Mouse (Mus musculus) cerebellum, postnatal 10 days (tissue): Measurements from ENCODE around the gene Fnbp1.

ENCODE experiments used
- DNase-seq, 2 experiments: peaks; one replicate each; pipeline ENCODE4 v3.0.0; 2021; ENCODE audit warnings: mixed read lengths in 2 of 2

Gene Fnbp1

DNA sequence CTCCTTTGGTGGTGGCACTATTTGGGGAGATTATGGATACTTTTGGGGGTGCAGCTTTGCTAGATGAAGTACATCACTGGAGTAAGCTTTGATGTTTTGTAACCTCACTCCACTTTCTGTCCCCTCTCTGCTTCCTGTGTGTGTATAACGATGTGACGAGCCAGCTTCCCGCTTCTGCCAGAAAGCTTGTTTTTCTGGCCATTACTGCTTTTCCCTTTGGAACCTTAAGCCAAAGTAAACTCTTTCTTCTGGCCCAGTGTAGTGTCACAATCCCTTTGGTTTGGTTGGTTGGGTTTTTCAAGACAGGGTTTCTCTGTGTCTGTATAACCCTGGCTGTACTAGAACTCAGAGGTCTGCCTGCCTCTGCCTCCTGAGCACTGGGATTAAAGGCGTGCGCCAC is 19.0 kb downstream of the Fnbp1 start:
- DNase-seq: no peak

DNA sequence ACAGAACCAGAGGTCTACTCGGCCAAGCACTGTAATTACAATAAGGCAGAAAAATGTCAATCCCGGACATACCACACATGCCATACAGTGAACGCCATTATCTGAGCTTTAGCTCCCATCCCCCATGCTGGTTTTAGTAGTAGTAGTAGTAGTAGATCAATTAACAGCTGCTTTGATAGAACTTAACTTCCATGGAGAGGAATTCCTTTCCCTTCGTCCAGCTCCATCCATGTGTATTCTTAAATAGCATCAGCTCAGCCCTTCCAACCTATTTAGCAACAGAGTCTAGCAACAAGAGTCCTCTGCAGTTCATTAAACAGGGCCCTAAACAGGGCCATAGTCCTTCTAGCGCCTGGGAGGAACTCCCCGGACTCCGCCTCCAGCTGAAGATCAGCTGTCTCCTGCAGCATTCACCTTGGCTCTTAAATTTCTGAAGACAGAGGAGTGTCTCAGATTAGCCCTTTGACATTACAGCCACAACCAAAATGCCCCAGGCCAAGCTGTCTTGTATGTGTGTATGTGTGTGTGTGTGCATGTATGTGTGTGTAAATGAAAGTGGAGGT is 20.6 kb downstream of the Fnbp1 start:
- no peak for DNase-seq

DNA sequence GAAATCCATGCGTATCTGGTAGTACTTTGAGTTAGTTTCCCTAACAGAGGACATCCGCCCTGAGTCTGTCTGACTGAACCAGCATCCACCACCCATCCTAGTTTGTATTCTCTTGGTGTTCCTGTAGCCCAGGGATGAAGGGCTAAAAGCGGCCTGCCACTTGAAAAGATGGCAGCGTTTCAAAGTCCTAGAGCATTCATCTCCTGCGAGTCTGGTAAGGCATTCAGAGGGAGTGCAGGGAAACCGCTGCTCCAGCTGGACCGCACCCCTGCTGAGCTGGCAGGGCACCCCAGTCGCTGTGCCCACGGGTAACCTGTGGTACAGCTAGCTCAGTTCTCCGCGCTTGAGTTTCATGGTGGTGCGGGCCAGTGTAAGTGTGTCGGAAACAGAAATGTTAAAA is 22.0 kb downstream of the Fnbp1 start:
- DNase-seq: peak; percentile 76 to 84

DNA sequence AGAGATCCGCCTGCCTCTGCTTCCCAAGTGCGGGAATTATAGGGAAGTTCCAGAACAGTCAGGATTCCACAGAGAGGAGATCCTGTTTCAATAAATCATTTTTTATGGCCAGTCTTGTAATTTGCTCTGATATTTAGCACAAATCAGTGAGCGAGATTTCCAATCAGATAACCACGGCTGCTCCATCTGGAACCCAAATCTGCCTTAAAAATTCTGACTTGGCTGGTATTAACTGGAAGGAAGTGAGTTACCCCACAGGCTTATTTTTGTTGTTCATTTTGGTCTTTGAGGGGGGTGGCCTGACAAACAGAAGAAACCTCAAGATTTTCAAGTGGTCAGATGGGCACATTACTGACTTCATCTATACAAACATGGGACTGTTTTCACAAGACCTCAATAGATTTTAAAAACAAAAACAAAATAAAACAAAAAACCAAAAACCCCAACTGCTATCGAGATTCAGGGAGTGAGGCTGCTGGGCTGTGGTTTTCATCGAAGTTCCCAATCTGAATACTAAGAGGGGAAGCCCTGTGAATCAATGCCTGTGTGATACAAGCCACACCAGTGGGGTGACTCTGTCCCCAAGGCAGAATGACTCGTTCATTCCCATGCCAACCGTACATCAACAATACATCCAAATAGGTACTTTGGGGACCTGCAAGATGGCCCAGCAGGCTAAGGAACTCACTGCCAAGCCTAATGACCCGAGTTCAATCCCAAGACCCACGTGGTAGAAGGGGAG is 23.0 kb downstream of the Fnbp1 start:
- DNase-seq: no peak

DNA sequence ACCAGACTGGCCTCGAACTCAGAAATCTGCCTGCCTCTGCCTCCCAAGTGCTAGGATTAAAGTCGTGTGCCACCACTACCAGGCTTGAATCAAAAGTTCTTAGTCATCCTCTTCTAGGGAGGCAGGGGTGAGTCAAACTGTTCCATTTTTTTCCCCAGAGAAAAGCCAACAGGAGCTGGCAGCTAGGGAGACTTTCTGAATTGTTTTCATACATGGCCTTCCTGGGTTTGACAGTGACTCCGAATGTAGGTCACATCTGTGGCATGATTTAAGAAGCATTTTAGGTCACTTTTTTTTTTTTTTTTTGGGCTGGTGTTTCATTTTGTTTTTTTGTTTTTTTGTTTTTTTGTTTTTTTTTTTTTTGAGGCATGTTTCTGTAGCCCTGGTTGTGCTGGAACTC is 23.6 kb downstream of the Fnbp1 start:
- DNase-seq: no peak

DNA sequence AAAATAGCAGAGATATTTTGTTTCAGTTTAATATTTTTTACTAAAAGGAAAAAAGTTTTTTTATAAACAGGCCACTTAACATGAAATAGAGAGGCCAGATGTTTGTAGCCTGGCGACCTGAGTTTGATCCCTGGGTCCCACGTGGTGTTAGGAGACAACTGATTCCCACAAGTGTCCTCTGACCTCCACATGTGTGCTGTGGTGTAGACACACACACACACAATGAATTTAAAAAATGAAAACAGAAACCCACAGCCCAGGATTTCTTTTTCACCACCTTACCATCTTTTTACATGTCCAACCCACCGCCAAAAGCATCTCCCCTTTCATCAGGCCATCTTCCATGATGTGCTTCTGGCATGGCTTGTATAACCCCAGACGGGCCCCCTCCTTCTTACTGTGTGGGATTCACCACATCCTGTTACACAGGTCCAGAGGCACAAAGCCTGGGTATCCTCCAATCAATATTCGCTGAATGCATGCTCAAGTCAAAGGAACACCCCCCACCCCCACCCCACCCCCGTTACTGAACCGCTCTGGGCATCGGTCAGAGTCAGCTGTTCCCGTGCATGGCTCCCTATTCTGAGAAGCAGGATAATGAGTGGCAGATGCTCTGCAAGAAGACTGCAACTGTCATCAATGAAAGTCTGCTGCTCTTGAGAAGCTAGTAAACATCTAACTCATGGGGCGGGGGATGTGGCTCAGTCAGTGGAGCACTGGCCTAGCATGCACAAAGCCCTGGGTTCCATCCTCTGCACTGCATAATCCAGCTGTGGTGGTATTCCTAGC is 25.7 kb downstream of the Fnbp1 start:
- DNase-seq: no peak

DNA sequence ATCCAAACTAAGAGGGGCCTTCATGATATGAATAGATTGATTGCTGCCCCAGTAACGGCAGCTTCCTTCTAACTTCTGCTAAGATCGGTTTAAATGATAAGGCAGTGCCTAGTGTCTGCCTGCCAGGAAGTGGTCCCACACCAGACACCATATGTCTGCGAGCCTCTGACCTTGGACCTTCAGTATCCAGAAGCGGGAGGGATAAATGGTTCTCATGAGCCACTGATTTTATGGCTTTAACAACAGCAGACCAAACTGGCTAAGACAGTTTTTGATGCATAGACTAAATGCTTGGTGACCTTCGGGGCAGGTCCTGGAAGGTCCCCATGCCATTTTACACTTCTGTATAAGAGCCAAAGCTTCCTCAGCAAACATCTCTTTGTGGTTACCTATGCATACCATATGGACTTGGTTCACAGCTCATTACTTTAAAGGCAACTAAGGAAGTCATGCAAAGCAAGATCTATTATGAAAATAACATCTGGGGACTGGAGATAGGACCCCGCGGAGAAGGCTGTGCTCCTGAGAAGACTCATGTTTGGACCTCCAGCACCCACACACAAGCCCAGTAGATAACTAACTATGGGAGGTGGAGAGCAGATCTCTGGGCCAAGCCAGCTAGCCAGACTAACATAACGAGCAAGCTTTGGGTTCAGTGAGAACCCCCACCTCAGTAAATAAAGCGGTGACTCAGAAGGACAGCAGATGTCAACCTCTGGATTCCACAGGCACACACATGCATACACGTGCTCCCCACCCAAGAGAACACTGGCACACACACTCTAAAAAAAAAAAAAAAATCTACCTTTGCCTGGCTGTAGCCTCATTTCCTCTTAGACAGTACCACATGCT is 26.5 kb downstream of the Fnbp1 start:
- DNase-seq: no peak

DNA sequence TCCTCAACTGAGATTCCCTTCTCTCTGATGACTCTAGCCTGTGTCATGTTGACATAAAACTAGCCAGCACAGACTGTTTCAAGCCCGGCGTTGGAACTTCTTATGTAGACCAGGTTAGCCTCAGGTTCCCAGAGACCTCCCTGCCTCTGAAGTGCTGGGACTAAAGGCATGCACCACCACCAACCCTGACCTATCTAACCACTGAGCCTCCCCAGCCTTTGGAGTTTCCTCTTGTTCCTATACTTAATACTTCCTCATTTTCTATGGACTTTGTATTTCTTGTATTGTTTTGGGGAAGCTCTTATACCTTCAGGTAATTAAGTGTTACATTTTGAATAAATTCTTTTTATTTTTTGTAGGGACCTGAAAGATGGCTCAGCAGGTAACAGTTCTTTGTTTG is 27.6 kb downstream of the Fnbp1 start:
- no peak for DNase-seq

DNA sequence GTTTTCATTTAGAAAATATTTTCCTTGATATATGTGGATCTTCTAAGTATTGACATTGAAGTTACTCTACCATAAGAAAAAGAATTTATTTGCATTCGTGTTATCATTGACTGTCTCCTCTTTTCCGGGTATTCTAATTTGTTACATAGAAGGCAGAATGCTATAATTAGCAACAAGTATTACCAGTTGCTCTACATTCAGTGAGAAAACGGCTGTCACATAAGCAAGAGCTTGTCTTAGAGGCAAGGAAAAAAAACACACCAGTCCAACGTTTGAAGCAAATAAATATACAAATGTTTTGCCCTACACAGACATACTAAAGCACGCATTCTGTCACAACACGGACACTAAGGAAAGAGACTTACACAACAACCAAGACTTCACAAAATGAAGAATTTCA is 30.1 kb downstream of the Fnbp1 start:
- no peak for DNase-seq

DNA sequence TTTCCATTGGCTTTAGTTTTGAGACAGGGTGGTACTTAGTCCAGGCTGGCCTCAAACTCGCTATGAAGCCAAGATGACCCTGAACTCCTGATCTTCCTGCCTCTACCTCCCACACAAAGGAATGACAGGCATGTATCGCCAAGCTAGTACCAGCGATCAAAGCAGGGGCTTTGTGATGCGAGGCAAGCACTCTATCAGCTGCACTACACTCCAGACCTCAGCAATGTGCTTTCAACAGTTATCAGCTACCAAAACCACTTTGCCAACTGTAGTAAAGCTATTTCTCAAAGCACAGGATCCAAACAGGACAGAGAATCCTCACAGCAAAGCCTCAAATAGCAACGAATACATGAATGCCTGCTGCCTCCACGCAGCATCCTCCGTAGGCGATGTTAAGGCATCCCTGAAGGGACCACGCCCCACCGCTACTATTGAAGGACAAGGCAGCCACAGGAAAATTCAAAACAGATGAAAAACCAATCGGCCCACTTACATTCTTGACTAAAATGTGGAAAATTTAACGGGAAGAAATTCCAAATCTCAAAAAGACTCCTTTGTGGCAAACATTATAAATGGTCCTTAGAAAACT is 31.8 kb downstream of the Fnbp1 start:
- no peak for DNase-seq

DNA sequence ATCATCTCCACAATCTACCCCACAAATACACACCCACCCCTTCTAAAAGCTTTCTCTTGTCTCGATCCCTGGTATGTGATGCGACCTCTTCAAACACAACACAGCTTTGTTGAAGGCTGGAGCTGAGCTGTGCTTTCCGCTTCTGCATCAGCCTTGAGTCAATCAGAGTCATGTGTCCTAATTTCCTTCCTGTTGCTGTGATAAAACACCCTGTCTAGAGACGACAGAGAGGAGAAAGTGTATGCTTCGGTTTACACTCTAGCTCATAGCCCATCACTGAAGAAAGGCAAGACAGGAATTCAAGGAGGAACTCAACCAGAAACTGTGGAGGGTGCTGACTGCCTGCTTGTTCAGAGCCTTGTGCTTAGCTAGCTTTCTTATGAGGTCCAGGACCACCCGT is 33.6 kb downstream of the Fnbp1 start:
- no peak for DNase-seq

DNA sequence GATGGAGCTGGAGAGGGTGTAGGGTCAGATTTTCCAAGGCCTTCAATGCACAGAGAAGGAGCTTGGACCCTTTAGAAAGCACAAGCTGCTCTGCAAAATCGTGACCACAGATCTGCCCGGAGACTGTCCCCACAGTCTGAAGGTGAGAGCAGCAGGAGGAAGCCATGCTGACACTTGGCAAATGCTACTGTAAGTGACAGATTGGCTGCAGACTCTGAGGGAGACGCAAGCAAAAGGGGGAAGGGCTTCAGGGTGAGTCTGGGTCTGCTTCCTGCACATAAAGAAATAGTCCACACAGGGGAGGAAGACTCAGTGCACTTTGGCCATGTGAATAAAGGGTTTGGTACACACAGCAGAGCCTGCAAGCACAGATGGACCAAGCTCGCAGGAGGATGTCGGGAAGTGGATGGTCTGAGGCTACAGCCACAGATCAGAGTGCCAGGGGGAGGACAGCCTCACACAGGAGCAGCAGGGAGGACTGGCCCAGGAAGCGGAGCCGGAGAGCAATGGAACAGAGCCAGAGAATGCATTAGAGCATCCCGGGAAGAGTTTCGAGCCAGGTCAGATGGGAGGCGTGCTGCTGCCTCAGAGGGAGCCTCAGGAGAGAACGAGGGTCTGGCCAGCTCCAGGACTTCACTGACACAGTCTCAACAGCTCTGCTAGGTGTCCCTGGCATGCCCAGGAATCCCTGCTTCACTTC is 35.0 kb downstream of the Fnbp1 start:
- peak; percentile 93 to 94 for DNase-seq

DNA sequence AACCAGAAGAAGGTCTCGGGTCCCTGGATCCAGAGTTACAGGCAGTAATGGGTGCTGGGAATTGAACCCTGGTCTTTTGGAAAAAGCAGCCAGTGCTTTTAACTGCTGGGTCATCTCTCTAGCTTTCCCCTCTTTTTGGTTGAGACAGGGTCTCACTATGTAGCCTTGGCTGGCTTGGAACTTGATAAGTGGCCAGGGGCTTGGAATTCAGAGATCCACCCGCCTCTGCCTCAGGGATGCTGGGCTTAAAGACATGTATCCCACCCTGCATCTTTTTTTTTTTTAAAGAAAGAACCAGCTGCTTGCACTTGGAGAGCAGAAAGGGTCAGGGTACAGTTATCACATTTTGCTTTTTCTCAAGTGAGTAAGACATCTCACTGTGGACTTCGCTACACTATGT is 35.8 kb downstream of the Fnbp1 start:
- DNase-seq: peak; percentile 52 to 64

DNA sequence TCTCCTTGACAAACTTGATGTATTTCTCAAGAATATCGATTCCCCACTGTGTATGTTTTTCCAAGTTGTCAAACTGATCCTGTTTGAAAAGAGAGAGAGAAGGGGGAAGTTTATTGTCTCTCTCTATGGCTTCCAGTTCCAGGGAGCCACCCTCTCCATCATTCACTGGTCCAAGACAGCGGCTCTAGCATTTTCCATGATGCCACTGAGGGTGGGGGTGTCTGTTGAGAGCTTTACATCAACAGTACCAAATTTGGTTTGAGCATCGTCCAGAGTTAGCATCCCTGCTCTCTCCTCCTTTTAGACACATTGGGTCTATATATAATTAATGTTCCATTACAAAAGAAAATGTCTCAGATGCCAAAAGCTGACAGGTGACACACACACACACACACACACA is 36.5 kb downstream of the Fnbp1 start:
- DNase-seq: no peak

DNA sequence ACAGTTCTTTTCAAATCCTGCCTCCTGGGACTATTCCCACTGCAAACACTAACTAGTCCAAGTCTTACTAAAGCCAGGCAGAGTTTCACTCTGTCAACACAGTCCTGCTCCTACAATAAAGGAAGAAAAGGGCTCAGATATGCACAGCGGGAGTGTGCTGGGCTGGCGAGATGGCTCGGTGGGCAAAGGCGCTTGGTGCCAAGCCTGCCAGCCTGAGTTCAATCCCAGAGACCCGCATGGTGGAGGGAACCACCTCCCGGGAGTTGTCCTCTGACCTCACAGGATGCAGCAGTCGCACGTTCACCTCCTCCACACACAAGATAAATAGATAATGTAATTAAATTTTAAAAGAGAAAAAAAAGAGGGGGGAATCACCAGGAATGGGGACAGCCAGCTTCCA is 38.5 kb downstream of the Fnbp1 start:
- DNase-seq: no peak

DNA sequence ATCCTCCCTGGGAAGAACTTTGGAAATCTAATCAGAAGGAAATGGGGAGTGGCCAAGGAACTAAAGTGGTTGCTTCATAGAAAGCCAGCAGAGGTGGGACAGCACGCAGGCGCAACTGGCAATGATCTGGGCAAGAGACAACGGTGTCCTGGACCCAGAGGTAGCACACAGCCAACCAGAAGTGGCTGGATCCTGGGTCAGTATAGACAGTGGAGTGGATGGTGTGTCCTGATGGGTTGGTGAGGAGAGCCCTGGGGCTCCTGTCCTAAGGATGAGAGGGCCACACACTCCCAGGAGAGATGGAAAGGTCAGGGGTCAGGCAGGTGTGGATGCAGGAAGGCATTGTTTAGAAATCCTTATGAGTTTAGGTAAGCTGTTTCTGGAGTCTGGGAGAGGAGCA is 40.5 kb downstream of the Fnbp1 start:
- no peak for DNase-seq

DNA sequence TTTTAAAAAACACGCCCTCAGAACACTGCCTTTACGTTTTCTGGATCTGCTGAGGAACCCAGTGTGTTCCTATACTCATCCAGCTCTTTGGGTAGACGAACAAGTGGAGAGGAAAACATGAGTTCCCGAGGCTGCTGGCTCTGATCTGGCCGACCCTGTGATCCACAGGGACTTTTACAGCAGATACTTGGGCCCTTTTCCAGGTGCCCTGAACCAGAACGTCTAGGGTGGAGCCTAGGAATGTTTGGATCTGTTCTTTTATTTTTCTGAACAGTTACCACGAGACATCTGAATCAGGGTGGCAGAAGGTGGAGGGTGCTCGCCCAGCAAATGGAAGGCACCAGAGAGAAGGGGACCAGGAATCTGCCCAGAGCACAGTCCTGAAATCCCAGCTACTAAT is 42.7 kb downstream of the Fnbp1 start:
- peak; percentile 46 to 65 for DNase-seq

DNA sequence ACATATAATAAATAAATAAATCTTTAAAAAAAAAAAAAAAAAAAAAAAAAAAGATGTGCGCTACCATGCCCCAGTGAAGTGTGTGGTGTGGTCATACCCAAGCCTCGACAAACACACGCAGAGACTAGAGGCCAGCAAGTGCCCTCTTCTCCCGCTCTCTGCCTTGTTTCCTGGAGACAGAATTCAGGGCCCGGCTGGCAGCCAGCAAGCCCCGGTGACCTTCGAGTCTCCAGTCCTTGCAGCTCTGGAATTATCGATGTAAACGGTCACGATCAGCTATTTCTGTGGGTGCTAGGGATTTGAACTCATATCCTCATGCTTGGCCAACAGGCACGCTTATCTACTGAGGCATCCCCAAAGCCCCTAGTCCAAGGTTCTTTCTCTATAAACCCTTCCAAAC is 43.2 kb downstream of the Fnbp1 start:
- no peak for DNase-seq

DNA sequence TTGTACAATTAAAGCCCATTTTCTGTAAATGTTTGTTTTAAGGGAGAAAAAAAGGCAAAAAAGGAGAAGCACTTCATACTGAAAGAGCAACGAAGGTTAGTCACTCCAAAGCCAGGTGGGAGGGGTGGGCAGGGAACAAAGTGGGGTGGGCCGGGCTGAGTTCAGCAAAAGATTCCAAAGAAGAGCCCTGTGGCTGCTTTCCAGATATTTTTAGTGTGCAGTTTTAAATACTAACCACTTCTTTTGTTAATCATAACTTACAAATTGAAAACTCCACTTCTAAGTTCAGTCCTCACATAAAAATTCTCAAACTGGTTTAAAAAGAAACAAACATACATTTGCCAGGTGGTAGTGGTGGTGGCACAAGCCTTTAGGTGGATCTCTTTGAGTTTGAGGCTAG is 44.5 kb downstream of the Fnbp1 start:
- no peak for DNase-seq

DNA sequence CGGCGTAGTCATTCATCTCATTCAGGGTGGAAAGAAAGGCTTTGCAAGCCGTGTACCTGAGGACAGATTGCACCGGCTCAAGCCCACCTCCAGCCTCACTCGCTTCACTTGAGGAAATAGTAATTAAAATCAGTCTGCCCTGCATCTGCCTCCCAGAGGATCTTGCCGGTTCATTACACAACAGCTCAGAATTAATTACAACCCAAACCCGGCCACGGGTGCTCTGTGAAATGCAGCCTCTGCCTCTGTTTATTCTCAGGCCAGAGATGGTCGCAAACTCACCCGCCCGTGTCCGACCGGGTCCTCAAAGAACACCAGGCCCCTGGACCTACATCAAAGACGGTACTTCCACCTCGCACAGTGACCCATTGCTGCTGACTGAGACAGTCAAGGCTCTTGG is 45.7 kb downstream of the Fnbp1 start:
- no peak for DNase-seq

DNA sequence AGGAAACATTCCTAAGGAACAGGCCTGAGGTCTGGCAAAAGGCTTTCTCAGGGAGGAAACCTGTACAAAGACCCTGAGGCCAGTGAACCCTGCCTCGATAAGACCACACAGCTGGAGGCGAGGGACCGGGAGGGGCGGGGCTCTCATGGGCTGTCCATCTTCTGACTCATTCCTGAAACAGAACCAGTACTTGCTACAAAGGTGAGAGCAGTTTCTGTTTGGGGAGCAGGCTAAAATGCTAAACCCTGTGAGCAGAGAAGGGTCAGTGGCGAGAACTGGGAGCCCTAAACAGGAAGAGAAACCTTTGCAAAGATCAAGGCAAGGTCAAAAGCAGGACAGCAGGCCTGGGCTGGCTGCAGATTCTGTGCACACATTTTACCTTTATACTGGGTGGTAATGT is 47.2 kb downstream of the Fnbp1 start:
- no peak for DNase-seq

DNA sequence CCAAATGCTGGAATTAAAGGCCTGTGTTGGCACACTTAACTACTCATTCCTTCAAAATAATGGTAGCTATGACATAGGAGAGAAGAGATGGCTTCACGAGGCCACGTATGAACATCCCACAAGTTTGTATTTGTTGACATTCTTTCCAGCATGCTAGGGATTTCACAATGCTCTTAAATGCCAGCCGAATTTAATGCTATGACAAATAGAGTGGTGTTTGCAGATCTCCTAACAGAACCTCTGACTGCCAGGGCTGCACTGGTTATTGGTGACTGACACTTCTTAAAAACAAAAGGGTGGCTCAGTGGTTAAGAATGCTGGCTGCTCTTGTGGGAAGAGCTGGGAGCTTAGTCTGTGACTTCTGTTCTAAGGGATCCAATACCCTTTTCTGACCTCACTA is 48.9 kb downstream of the Fnbp1 start:
- no peak for DNase-seq
